Mouse (Mus musculus) erythroid progenitor cell, adult 5-6 weeks (primary cell): ENCODE measurements around the gene Mex3a. TPM values are rescaled to one million over a fixed set of nuclear protein-coding genes. Genes with fewer than 3 reads are reported as not detected.
"Not testable (repeated sequence)": the region's sequence is repeated elsewhere in the genome, so short reads cannot be mapped to it uniquely, and the experiment has no call there.

Experiments used
- ATAC-seq: replicated peaks from 2 replicates; pipeline ENCODE4 v1.8.0; 2016; ENCODE audit warnings: moderate number of reproducible peaks, mild to moderate bottlenecking, moderate TSS enrichment, inconsistent platforms; ENCODE audit not compliant: poor library complexity, low FRiP score, severe bottlenecking
- total RNA-seq, 2 experiments: library from RNA; stranded (forward) in 1 of 2; stranded (reverse) in 1 of 2; fragments of 150-400 nt in 1 of 2; fragments of 186-747, 209-891 nt in 1 of 2; gene quantifications; 2 replicates each; pipeline versions ENCODE4 v1.2.3 to v1.2.4; 2015 to 2017; ENCODE audit warnings: low replicate concordance in 2 of 2

The Mex3a gene
- total RNA-seq, 2 experiments from 2014 or later: 0.08 to 0.42 TPM

- no peak for ATAC-seq
These were observed 29.8 kb downstream of the Mex3a start for GRCm38 (mm10) chr3:88561989-88562388.

GRCm38 (mm10) chr3:88563442-88563841, 31.2 kb downstream of the Mex3a start:
- no peak for ATAC-seq

- no peak for ATAC-seq
These were observed 31.8 kb downstream of the Mex3a start for GRCm38 (mm10) chr3:88563966-88564365.

GRCm38 (mm10) chr3:88566116-88566515, 33.9 kb downstream of the Mex3a start:
- ATAC-seq: no peak

GRCm38 (mm10) chr3:88566536-88567061, 34.4 kb downstream of the Mex3a start:
- no peak for ATAC-seq

- ATAC-seq: no peak
These were observed 35.7 kb downstream of the Mex3a start for GRCm38 (mm10) chr3:88567892-88568291.

- no peak for ATAC-seq
These were observed 36.4 kb downstream of the Mex3a start for GRCm38 (mm10) chr3:88568615-88569014.

GRCm38 (mm10) chr3:88569093-88569492, 36.9 kb downstream of the Mex3a start:
- no peak for ATAC-seq

- no peak for ATAC-seq
These were observed 37.5 kb downstream of the Mex3a start for GRCm38 (mm10) chr3:88569694-88570093.

- no peak for ATAC-seq
These were observed 38.1 kb downstream of the Mex3a start for GRCm38 (mm10) chr3:88570341-88570740.

- no peak for ATAC-seq
These were observed 39.7 kb downstream of the Mex3a start for GRCm38 (mm10) chr3:88571856-88572255.

GRCm38 (mm10) chr3:88572835-88573234, 40.6 kb downstream of the Mex3a start:
- ATAC-seq: no peak

GRCm38 (mm10) chr3:88573810-88574209, 41.6 kb downstream of the Mex3a start:
- no peak for ATAC-seq

- ATAC-seq: no peak
These were observed 43.3 kb downstream of the Mex3a start, which contains the start of gene Ssr2 for GRCm38 (mm10) chr3:88575540-88575939. Ssr2 (plus strand) TSS chr3:88575876.

GRCm38 (mm10) chr3:88577846-88578245, 45.7 kb downstream of the Mex3a start:
- not testable (repeated sequence) for ATAC-seq

- no peak for ATAC-seq
These were observed 46.6 kb downstream of the Mex3a start for GRCm38 (mm10) chr3:88578498-88579424.

- ATAC-seq: peak; percentile 96
These were observed 47.4 kb downstream of the Mex3a start for GRCm38 (mm10) chr3:88579454-88580117.

- ATAC-seq: no peak
These were observed 53.6 kb downstream of the Mex3a start for GRCm38 (mm10) chr3:88585769-88586168.

- ATAC-seq: no peak
These were observed 54.4 kb downstream of the Mex3a start for GRCm38 (mm10) chr3:88586640-88587039.

- no peak for ATAC-seq
These were observed 58.1 kb downstream of the Mex3a start for GRCm38 (mm10) chr3:88590246-88590645.
